Mouse (Mus musculus) olfactory bulb, adult 2 months (tissue): ENCODE measurements around the gene H60c.

Experiments used
- CTCF ChIP-seq: fragments of 200-500 bp; IDR thresholded peaks from 2 replicates; pipeline ENCODE4 v1.5.1; 2012; ENCODE audit warnings: low read depth, mild to moderate bottlenecking, low read length, moderate library complexity; ENCODE audit not compliant: insufficient read depth
- POLR2A ChIP-seq: fragments of 200-500 bp; IDR thresholded peaks from 2 replicates; pipeline ENCODE4 v1.6.1; 2012; ENCODE audit warnings: mild to moderate bottlenecking, low read depth, low read length, moderate library complexity; ENCODE audit not compliant: insufficient read depth

- TF ChIP-seq CTCF (no peak), POLR2A (no peak)
These were observed 3.5 kb upstream of the H60c start for GRCm38 (mm10) chr10:3271036-3271435.
